Mouse (Mus musculus): Measurements from ENCODE around the gene Syncrip. TPM values are rescaled to one million over a fixed set of nuclear protein-coding genes. Genes with fewer than 3 reads are reported as not detected.

Syncrip gene
- total and polyA plus RNA-seq, 3 experiments: 125 to 162 (median 153) TPM

GRCm38 (mm10) chr9:88409978-88410377 lies 72.4 kb downstream of the Syncrip start:
- Histone ChIP-seq H3K9ac (ENCODE audit: control insufficient read depth, low read depth, low read length, poor library complexity, severe bottlenecking) (no peak overlapping the region), H3K27me3 (ENCODE audit: control insufficient read depth in 1 of 2, insufficient read depth in 2 of 2, low read length in 2 of 2) (no peaks in the 10 kb centered on the region), H3K9me3 (replicated peaks; ENCODE audit: insufficient read depth, low read length) (no peaks in the 10 kb centered on the region), H3K36me3 (ENCODE audit: control insufficient read depth in 1 of 2, insufficient read depth in 2 of 2, low read length in 2 of 2) (peaks cover 0 to 7% of the 10 kb centered on the region in 2 experiments; a peak in 3 of 4 replicates), H3K79me2 (ENCODE audit: control insufficient read depth, insufficient read depth, low read length, poor library complexity) (no peaks in the 10 kb centered on the region), H3K4me1 (ENCODE audit: control insufficient read depth in 1 of 2, insufficient read depth in 2 of 2, low read length in 2 of 2) (peaks cover 3 to 5% of the 10 kb centered on the region in 2 experiments; a peak in 1 of 4 replicates), H3K27ac (ENCODE audit: control insufficient read depth, low read depth, low read length) (no peak overlapping the region), H3K4me3 (ENCODE audit: control insufficient read depth in 1 of 2, insufficient read depth in 1 of 2, low read depth in 2 of 2, low read length in 2 of 2) (no peak overlapping the region)
- TF ChIP-seq ETS1 (IDR thresholded peaks at IDR 0.05; ENCODE audit: low read depth, low read length) (no peak), MAFK (IDR thresholded peaks at IDR 0.05; ENCODE audit: borderline replicate concordance, low read depth, low read length) (peak; percentile 52; the same call in 1 of the 2 replicates), GABPA (IDR thresholded peaks at IDR 0.05; ENCODE audit: low read depth, low read length) (no peak)
- DNase-seq (ENCODE audit: low read depth, low spot score): no peak

DNA sequence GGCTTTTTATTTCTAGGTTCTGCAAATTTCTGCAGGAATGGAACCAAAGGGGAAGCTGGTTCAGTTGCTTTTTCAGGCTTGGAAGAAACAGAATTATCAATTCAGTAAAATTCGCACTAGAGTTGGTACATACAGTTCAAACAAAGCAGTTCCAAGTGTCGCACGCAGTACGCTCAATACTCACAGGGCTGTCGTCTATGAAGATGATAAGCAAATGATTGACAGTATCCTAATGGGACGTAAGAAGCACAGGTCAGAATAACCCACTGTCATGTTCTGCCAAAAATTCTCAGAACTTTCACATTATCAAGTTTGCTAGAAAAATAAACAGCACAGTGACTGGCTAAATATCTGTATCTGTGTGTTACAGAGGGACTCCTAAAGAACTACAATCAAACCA lies 77.9 kb downstream of the Syncrip start:
- Histone ChIP-seq H3K9ac (ENCODE audit: control insufficient read depth, low read depth, low read length, poor library complexity, severe bottlenecking) (no peak overlapping the region), H3K27ac (ENCODE audit: control insufficient read depth, low read depth, low read length) (no peak overlapping the region), H3K4me3 (ENCODE audit: control insufficient read depth in 1 of 2, insufficient read depth in 1 of 2, low read depth in 2 of 2, low read length in 2 of 2) (no peak overlapping the region), H3K79me2 (ENCODE audit: control insufficient read depth, insufficient read depth, low read length, poor library complexity) (no peaks in the 10 kb centered on the region), H3K4me1 (ENCODE audit: control insufficient read depth in 1 of 2, insufficient read depth in 2 of 2, low read length in 2 of 2) (peaks cover 3 to 5% of the 10 kb centered on the region in 2 experiments; a peak in 1 of 4 replicates), H3K27me3 (ENCODE audit: control insufficient read depth in 1 of 2, insufficient read depth in 2 of 2, low read length in 2 of 2) (no peaks in the 10 kb centered on the region), H3K9me3 (replicated peaks; ENCODE audit: insufficient read depth, low read length) (no peaks in the 10 kb centered on the region), H3K36me3 (ENCODE audit: control insufficient read depth in 1 of 2, insufficient read depth in 2 of 2, low read length in 2 of 2) (peaks cover 7 to 8% of the 10 kb centered on the region in 2 experiments)
- TF ChIP-seq SIN3A (IDR thresholded peaks at IDR 0.05; ENCODE audit: low read length): no peak
- no peak for TF ChIP-seq NRF1 (IDR thresholded peaks at IDR 0.05; ENCODE audit: insufficient read depth, low read depth, low read length, poor library complexity, severe bottlenecking)
- no peak for TF ChIP-seq ELF1 (IDR thresholded peaks at IDR 0.05; ENCODE audit: low read depth, low read length)
- TF ChIP-seq ZKSCAN1 (IDR thresholded peaks at IDR 0.05; ENCODE audit: low read depth, low read length): no peak
- TF ChIP-seq USF2 (IDR thresholded peaks at IDR 0.05; ENCODE audit: borderline replicate concordance in 1 of 2, insufficient read depth in 1 of 2, low read depth in 1 of 2, low read length in 2 of 2): no peak
- TF ChIP-seq ZNF384 (IDR thresholded peaks at IDR 0.05; ENCODE audit: low read depth, low read length): no peak
- TF ChIP-seq POLR2AphosphoS5 (IDR thresholded peaks at IDR 0.05; ENCODE audit: borderline replicate concordance, low read depth, low read length): no peak
- no peak for TF ChIP-seq RAD21 (IDR thresholded peaks at IDR 0.05; ENCODE audit: low read depth, low read length)
- TF ChIP-seq BHLHE40 (IDR thresholded peaks at IDR 0.05; ENCODE audit: borderline replicate concordance, low read depth, low read length): no peak
- TF ChIP-seq MAFK (IDR thresholded peaks at IDR 0.05; ENCODE audit: borderline replicate concordance, low read depth, low read length): no peak
- no peak for TF ChIP-seq JUND (IDR thresholded peaks at IDR 0.05; ENCODE audit: low read depth, low read length)
- no peak for TF ChIP-seq CHD1 (IDR thresholded peaks at IDR 0.05; ENCODE audit: low read depth, low read length)
- no peak for TF ChIP-seq MEF2A (IDR thresholded peaks at IDR 0.05; ENCODE audit: extremely low read depth, insufficient replicate concordance, low read depth, low read length, poor library complexity, severe bottlenecking)
- no peak for TF ChIP-seq GATA1 (IDR thresholded peaks at IDR 0.05; ENCODE audit: low read depth, low read length)
- no peak for TF ChIP-seq CHD2 (IDR thresholded peaks at IDR 0.05; ENCODE audit: low read length)
- TF ChIP-seq MAX (IDR thresholded peaks at IDR 0.05; ENCODE audit: low read length): no peak
- DNase-seq (ENCODE audit: low read depth, low spot score): no peak

Data from MEL (cell line).